Mouse (Mus musculus) ovary, adult 18-20 months (tissue): Measurements from ENCODE around the gene Gm3460.
"Not testable (repeated sequence)": the region's sequence is repeated elsewhere in the genome, so short reads cannot be mapped to it uniquely, and the experiment has no call there.

Source experiments
- DNase-seq: peaks from one replicate; pipeline ENCODE4 v3.0.0; 2022; ENCODE audit warnings: low spot score, mixed read lengths

Gm3460 gene

DNA sequence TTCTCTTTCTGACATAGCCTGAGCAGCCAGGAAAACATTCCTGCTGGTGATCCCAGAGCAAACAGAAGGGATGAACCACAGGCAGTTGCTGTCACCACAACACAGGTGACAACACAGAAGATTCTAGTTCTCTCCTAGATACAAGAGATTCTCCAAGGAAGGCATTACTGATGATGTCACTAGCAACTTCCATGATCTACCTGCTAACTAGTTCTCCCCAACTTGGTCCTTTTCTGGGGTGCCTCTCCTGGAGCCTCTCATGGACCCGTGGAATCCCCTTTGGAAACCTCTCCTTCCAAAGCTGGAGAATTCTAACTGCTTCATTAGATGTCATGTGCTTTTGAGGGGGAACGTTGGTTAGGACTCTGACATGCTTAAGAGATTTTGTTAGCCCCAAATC lies at the start of gene Gm3460:
Gene Gm3460, minus strand, starts transcription at position 101 of the 400 bp plus-strand sequence.
- DNase-seq, result not testable (repeated sequence)

GRCm38 (mm10) chr14:6606436-6606835 lies 15.8 kb downstream of the Gm3460 start:
- DNase-seq, result not testable (repeated sequence)

DNA sequence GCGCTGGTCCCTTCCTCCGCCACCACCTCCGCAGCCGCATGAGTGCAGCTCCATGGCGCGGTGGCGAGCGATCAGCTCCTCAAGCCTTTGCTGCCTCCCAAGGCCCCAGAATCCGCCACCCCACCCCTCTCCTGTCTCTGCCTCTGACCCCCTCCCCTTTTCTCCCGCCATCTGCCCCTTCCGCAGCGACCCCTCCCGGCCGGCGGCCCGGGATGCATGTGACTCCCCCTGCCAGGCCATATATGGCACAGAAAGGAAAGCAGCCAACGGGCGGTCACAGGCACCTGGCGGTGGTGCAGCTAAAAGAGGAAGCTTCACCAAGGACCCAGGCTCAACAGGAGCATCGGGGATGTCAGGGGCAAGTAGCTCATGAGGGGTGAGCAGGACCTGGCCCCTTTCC lies 17.2 kb downstream of the Gm3460 start:
- not testable (repeated sequence) for DNase-seq

DNA sequence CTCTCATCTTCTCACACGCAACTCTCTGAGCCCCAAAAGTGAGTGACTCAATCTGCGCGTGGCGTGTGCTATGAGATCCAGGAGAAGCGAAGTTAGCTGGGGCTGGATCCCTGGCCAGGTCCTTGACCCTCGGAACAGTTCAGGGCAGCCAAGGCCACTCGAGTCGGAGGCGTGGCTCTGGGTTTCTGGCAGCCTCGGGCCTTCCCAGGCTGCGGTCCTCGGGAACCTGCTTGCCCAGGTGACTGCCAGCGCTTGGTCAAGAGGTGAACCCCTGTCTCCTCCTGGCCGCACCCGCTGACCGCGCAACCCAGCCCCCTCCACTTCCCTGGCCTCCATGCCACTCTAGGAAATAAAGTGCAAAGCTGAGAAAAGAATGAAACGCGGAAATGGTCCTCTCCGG lies 17.7 kb downstream of the Gm3460 start:
- not testable (repeated sequence) for DNase-seq

DNA sequence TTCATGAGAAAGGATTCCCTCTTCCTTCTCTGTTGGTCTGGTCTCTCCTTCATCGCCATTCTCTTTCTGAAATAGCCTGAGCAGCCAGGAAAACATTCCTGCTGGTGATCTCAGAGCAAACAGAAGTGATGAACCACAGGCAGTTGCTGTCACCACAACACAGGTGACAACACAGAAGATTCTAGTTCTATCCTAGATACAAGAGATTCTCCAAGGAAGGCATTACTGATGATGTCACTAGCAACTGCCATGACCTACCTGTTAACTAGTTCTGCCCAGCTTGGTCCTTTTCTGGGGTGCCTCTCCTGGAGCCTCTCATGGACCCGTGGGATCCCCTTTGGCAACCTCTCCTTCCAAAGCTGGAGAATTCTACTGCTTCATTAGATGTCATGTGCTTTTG lies 31.7 kb downstream of the Gm3460 start, which contains the start of gene Gm3629:
Gene Gm3629, minus strand, starts transcription at position 101 of the 400 bp plus-strand sequence.
- DNase-seq, result not testable (repeated sequence)
